ENCODE assay signal across 10 mouse cellular contexts in genomic region chr8:122306660-122307399, GRCm38 (mm10). TPM values are rescaled to one million over a fixed set of nuclear protein-coding genes. Genes with fewer than 3 reads are reported as not detected.
DNase-seq lines count a peak whose midpoint lies in the region; ATAC-seq lines count a peak whose summit lies in the region.
"Had no signal": no experiment of that assay in that cellular context is flagged by ENCODE, and none has a peak within 500 bp of the region (broad histone marks: within the 10 kb centered on the region; RNA-seq: fewer than 3 reads in every experiment).

No protein-coding gene starts in this region.

- H3K9me3 ChIP-seq in megakaryocyte, embryonic 14.5 days = no peaks in the 10 kb centered on the region
- H3K9me3 ChIP-seq in neural tube, embryonic 14.5 days (ENCODE audit: control insufficient read depth, low read length) = no peaks in the 10 kb centered on the region
- no peaks in the 10 kb centered on the region for H3K9me3 ChIP-seq in forebrain, embryonic 15.5 days
- H3K9me3 ChIP-seq: heart, embryonic 15.5 days had no signal

- DNase-seq in adrenal gland, postnatal 10 days = peak; percentile 25
- DNase-seq in adrenal gland, adult (ENCODE audit: inconsistent age in 2 of 2, low spot score in 1 of 2) = no peak
- peak; percentile 39 for DNase-seq in kidney, postnatal 14 days
- DNase-seq in spleen, postnatal 14 days (ENCODE audit: low spot score in 2 of 2) = no peak
- DNase-seq: lung, postnatal 36 days had no signal

- no peaks in the 10 kb centered on the region for H3K27me3 ChIP-seq in megakaryocyte, embryonic 14.5 days (replicated peaks)
- H3K27me3 ChIP-seq in neural tube, embryonic 14.5 days (ENCODE audit: control insufficient read depth, insufficient read depth, low read length) = no peaks in the 10 kb centered on the region
- no peaks in the 10 kb centered on the region for H3K27me3 ChIP-seq in forebrain, embryonic 15.5 days
- H3K27me3 ChIP-seq: heart, embryonic 15.5 days had no signal

- H3K4me3 ChIP-seq in megakaryocyte, embryonic 14.5 days (replicated peaks) = peak overlapping the region; percentile 53
- H3K4me3 ChIP-seq in neural tube, embryonic 14.5 days (ENCODE audit: low read depth, low read length) = no peak overlapping the region
- no peak overlapping the region for H3K4me3 ChIP-seq in forebrain, embryonic 15.5 days
- H3K4me3 ChIP-seq: heart, embryonic 15.5 days had no signal

- H3K4me2 ChIP-seq in neural tube, embryonic 14.5 days (ENCODE audit: low read depth, low read length) = no peak overlapping the region
- H3K4me2 ChIP-seq in forebrain, embryonic 15.5 days (replicated peaks) = no peak overlapping the region
- H3K4me2 ChIP-seq: heart, embryonic 15.5 days had no signal

- H3K36me3 ChIP-seq in megakaryocyte, embryonic 14.5 days (replicated peaks; ENCODE audit: low read length) = peaks cover 98% of the 10 kb centered on the region
- no peaks in the 10 kb centered on the region for H3K36me3 ChIP-seq in neural tube, embryonic 14.5 days (ENCODE audit: control insufficient read depth, insufficient read depth, low read length)
- no peaks in the 10 kb centered on the region for H3K36me3 ChIP-seq in forebrain, embryonic 15.5 days

- H3K9ac ChIP-seq in neural tube, embryonic 14.5 days (replicated peaks; ENCODE audit: low read depth, low read length) = 0 out of 2 replicates have a peak overlapping the region, but pooled peaks have one; percentile 7
- H3K9ac ChIP-seq in forebrain, embryonic 15.5 days (replicated peaks) = no peak overlapping the region
- H3K9ac ChIP-seq: heart, embryonic 15.5 days had no signal

- H3K27ac ChIP-seq in neural tube, embryonic 14.5 days (ENCODE audit: low read depth, low read length) = peak overlapping the region; percentile 22; the same call in 1 of the 2 replicates
- H3K27ac ChIP-seq in forebrain, embryonic 15.5 days (replicated peaks) = no peak overlapping the region
- H3K27ac ChIP-seq: heart, embryonic 15.5 days had no signal

- no peak for ATAC-seq in megakaryocyte, adult 5-6 weeks (ENCODE audit: poor library complexity, severe bottlenecking)
- ATAC-seq in neural tube, embryonic 14.5 days (ENCODE audit: low read depth) = no peak
- no peak for ATAC-seq in forebrain, embryonic 15.5 days (replicated peaks)

- peaks cover 100% of the 10 kb centered on the region for H3K4me1 ChIP-seq in megakaryocyte, embryonic 14.5 days
- H3K4me1 ChIP-seq in neural tube, embryonic 14.5 days (ENCODE audit: control insufficient read depth, insufficient read depth, low read length) = peaks cover 5% of the 10 kb centered on the region
- peaks cover 15% of the 10 kb centered on the region for H3K4me1 ChIP-seq in forebrain, embryonic 15.5 days

- 57% methylated on average over 26 of the region's 26 CpGs for WGBS in neural tube, embryonic 14.5 days
- 77% methylated on average over 26 of the region's 26 CpGs for WGBS in forebrain, embryonic 15.5 days

RNA-seq across cellular contexts. Expression of gene Zfpm1, which starts 24.9 kb away (rescaled TPM):
- 10 to 100 TPM; 27.2 to 29.0 TPM for total RNA-seq in adrenal gland, postnatal 10 days (2021)
- 1,238 and 3,030 TPM in 2 replicates for polyA plus RNA-seq in megakaryocyte, embryonic 14.5 days (2012; ENCODE audit: insufficient read depth, low replicate concordance)
- 4.3 and 4.5 TPM in 2 replicates for total RNA-seq in megakaryocyte, adult 5-6 weeks (2015)
- 4.8 and 5.6 TPM in 2 replicates for total RNA-seq in megakaryocyte, adult 5-6 weeks (2017)
- polyA plus RNA-seq in neural tube, embryonic 14.5 days (2014; fragmentation: Nextera tagmentation; extraction: Ambion mirVana) = 1.2 and 1.4 TPM in 2 replicates
- polyA plus RNA-seq in forebrain, embryonic 15.5 days (2015; fragmentation: Nextera tagmentation; extraction: Ambion mirVana) = 0.89 and 0.92 TPM in 2 replicates

RNA-seq across cellular contexts. Expression of gene Trhr2, which starts 53.7 kb away (rescaled TPM):
- not detected for total RNA-seq in adrenal gland, postnatal 10 days (2021)
- polyA plus RNA-seq in megakaryocyte, embryonic 14.5 days (2012; ENCODE audit: insufficient read depth, low replicate concordance) = 1.8 TPM in 1 of 2 replicates, not detected in the other
- total RNA-seq in megakaryocyte, adult 5-6 weeks (2015) = not detected in 2 replicates
- total RNA-seq in megakaryocyte, adult 5-6 weeks (2017) = not detected in 2 replicates
- polyA plus RNA-seq in neural tube, embryonic 14.5 days (2014; fragmentation: Nextera tagmentation; extraction: Ambion mirVana) = not detected in 2 replicates
- not detected in 2 replicates for polyA plus RNA-seq in forebrain, embryonic 15.5 days (2015; fragmentation: Nextera tagmentation; extraction: Ambion mirVana)
- polyA plus RNA-seq: heart, embryonic 15.5 days had no signal

Comparison
In these comparisons a context has a peak if more than half of its experiments do, and no peak if none do; other contexts are left out.
1. DNase-seq: peak in adrenal gland, postnatal 10 days (single experiment) and kidney, postnatal 14 days (single experiment); none in adrenal gland, adult (0 of 2) and spleen, postnatal 14 days (0 of 2).
2. RNA of gene Zfpm1, which starts 24.9 kb away (polyA plus RNA-seq): 1,238 to 3,030 TPM in megakaryocyte, embryonic 14.5 days; 1.2 to 1.4 TPM in neural tube, embryonic 14.5 days and 0.89 to 0.92 TPM in forebrain, embryonic 15.5 days; every median in the first group is over 100 times any median in the second.